In genomic region chr10:86707134-86707533, GRCm38 (mm10) we compare ENCODE assay signal across 10 mouse cellular contexts. TPM values are rescaled to one million over a fixed set of nuclear protein-coding genes. Genes with fewer than 3 reads are reported as not detected.
DNase-seq lines count a peak whose midpoint lies in the region; ATAC-seq and TF ChIP-seq lines count a peak whose summit lies in the region.
"Had no signal": no experiment of that assay in that cellular context is flagged by ENCODE, and none has a peak within 500 bp of the region (broad histone marks: within the 10 kb centered on the region; RNA-seq: fewer than 3 reads in every experiment).

No protein-coding gene starts in this region.

- H3K27ac ChIP-seq in heart, embryonic 14.5 days (replicated peaks in 1 of 2; ENCODE audit: control insufficient read depth in 1 of 2, insufficient read depth in 1 of 2, low read depth in 2 of 2, low read length in 2 of 2): peak overlapping the region in 1 of 2 experiments; percentile 97; a peak in 1 of 4 replicates
- H3K27ac ChIP-seq in liver, embryonic 13.5 days: peak overlapping the region; percentile 90; the same call in 1 of the 2 replicates
- no peak overlapping the region for H3K27ac ChIP-seq in stomach, postnatal 0 days (replicated peaks)

- peak overlapping the region; percentile 76 for H3K4me2 ChIP-seq in heart, embryonic 14.5 days (ENCODE audit: low read length)
- H3K4me2 ChIP-seq in liver, embryonic 13.5 days: peak overlapping the region; percentile 83
- H3K4me2 ChIP-seq in stomach, postnatal 0 days (replicated peaks; ENCODE audit: low read depth): peak overlapping the region; percentile 69; the same call in 1 of the 2 replicates

- peak overlapping the region; percentile 84; the same call in 1 of the 2 replicates for H3K9ac ChIP-seq in heart, embryonic 14.5 days (ENCODE audit: low read length)
- H3K9ac ChIP-seq in liver, embryonic 13.5 days: peak overlapping the region; percentile 76
- H3K9ac ChIP-seq in stomach, postnatal 0 days (ENCODE audit: low read length): no peak overlapping the region

- no peak for TF ChIP-seq CTCF in stomach, postnatal 0 days (IDR thresholded peaks at IDR 0.05; ENCODE audit: low read depth)

- ATAC-seq in heart, embryonic 14.5 days (ENCODE audit: insufficient number of reproducible peaks, insufficient read depth, low FRiP score, low read depth): no peak
- no peak for ATAC-seq in liver, embryonic 13.5 days (ENCODE audit: low read depth)
- ATAC-seq in stomach, postnatal 0 days (ENCODE audit: low FRiP score, low TSS enrichment): no peak

- peaks cover 20% of the 10 kb centered on the region for H3K36me3 ChIP-seq in heart, embryonic 14.5 days (ENCODE audit: control insufficient read depth, insufficient read depth, low read length)
- H3K36me3 ChIP-seq in liver, embryonic 13.5 days: peaks cover 20% of the 10 kb centered on the region
- H3K36me3 ChIP-seq in stomach, postnatal 0 days (ENCODE audit: control insufficient read depth, insufficient read depth, low read length): peaks cover 3% of the 10 kb centered on the region; the same call in 1 of the 2 replicates

- H3K4me1 ChIP-seq in heart, embryonic 14.5 days (ENCODE audit: control insufficient read depth in 2 of 2, insufficient read depth in 2 of 2, low read length in 2 of 2): peaks cover 4 to 30% of the 10 kb centered on the region in 2 experiments
- H3K4me1 ChIP-seq in liver, embryonic 13.5 days (replicated peaks): peaks cover 43% of the 10 kb centered on the region
- H3K4me1 ChIP-seq in stomach, postnatal 0 days (replicated peaks; ENCODE audit: control insufficient read depth, insufficient read depth): 0 out of 2 replicates have a peak, but pooled peaks cover 2% of the 10 kb centered on the region

- TF ChIP-seq EP300 in stomach, postnatal 0 days (optimal IDR thresholded peaks at IDR 0.05): no peak

- H3K27me3 ChIP-seq in heart, embryonic 14.5 days (ENCODE audit: control insufficient read depth, insufficient read depth, low read length): no peaks in the 10 kb centered on the region
- H3K27me3 ChIP-seq in liver, embryonic 13.5 days: no peaks in the 10 kb centered on the region
- no peaks in the 10 kb centered on the region for H3K27me3 ChIP-seq in stomach, postnatal 0 days (ENCODE audit: control insufficient read depth, insufficient read depth, low read length)

- no peak for DNase-seq in heart, postnatal 36 days
- DNase-seq in spleen, postnatal 36 days (ENCODE audit: low spot score in 2 of 2): peak; percentile 37 to 45
- DNase-seq in spleen, postnatal 14 days (ENCODE audit: low spot score in 2 of 2): no peak
- DNase-seq in liver, embryonic 13.5 days: no peak
- no peak for DNase-seq in stomach, postnatal 0 days (ENCODE audit: low spot score)
- no peak for DNase-seq in spleen, adult 18-20 months
- no peak for DNase-seq in left cerebral cortex, postnatal 10 days (ENCODE audit: extremely low spot score in 1 of 2, low spot score in 2 of 2)
- DNase-seq: adrenal gland, postnatal 10 days had no signal

- no peak overlapping the region for H3K4me3 ChIP-seq in heart, embryonic 14.5 days (ENCODE audit: control insufficient read depth in 1 of 2, insufficient read depth in 1 of 2, low read depth in 1 of 2, low read length in 2 of 2)
- peak overlapping the region; percentile 89; the same call in 1 of the 2 replicates for H3K4me3 ChIP-seq in liver, embryonic 13.5 days (replicated peaks)
- no peak overlapping the region for H3K4me3 ChIP-seq in stomach, postnatal 0 days (ENCODE audit: low read depth, low read length)

- intact Hi-C loops in heart, postnatal 36 days (cut with DNase I): loop anchor here (2.0 to 10.0 kb wide), 3 partner anchors 72 to 752 kb away; partner anchors contain the start of genes Fbxo7, Nt5dc3 and Rtcb
- intact Hi-C loops in left cerebral cortex, postnatal 10 days (cut with DNase I): no loop called here

- WGBS in heart, embryonic 14.5 days: 84% methylated on average over 3 of the region's 3 CpGs
- 61% methylated on average over 3 of the region's 3 CpGs for WGBS in liver, embryonic 13.5 days (ENCODE audit: insufficient replicate concordance)
- WGBS in stomach, postnatal 0 days: 83% methylated on average over 3 of the region's 3 CpGs

- H3K9me3 ChIP-seq in heart, embryonic 14.5 days (ENCODE audit: control insufficient read depth, low read length): no peaks in the 10 kb centered on the region
- H3K9me3 ChIP-seq in liver, embryonic 13.5 days (replicated peaks): no peaks in the 10 kb centered on the region
- H3K9me3 ChIP-seq in stomach, postnatal 0 days (ENCODE audit: control insufficient read depth, low read length): no peaks in the 10 kb centered on the region

RNA-seq across cellular contexts. Expression of gene Ttc41, which starts 1.5 kb away (rescaled TPM):
- polyA plus RNA-seq in heart, embryonic 14.5 days (2014; fragmentation: Nextera tagmentation; extraction: Ambion mirVana): 1.5 and 1.6 TPM in 2 replicates
- 1 to 10 TPM; 1.4 to 2.2 TPM for total RNA-seq in heart, postnatal 36 days (2021)
- 0.28 and 0.69 TPM in 2 replicates for polyA plus RNA-seq in liver, embryonic 13.5 days (2015; fragmentation: Nextera tagmentation; extraction: Ambion mirVana)
- polyA plus RNA-seq in stomach, postnatal 0 days (2015; fragmentation: Nextera tagmentation; extraction: Ambion mirVana): 0.38 and 0.47 TPM in 2 replicates
- 1 to 10 TPM; 1.6 to 1.7 TPM for total RNA-seq in left cerebral cortex, postnatal 10 days (2021)

RNA-seq across cellular contexts. Expression of gene Hsp90b1, which starts 1.8 kb away (rescaled TPM):
- 317 and 318 TPM in 2 replicates for polyA plus RNA-seq in heart, embryonic 14.5 days (2014; fragmentation: Nextera tagmentation; extraction: Ambion mirVana)
- total RNA-seq in heart, postnatal 36 days (2021): 100 to 1,000 TPM; 360 to 389 TPM
- 327 and 424 TPM in 2 replicates for polyA plus RNA-seq in liver, embryonic 13.5 days (2015; fragmentation: Nextera tagmentation; extraction: Ambion mirVana)
- 402 and 403 TPM in 2 replicates for polyA plus RNA-seq in stomach, postnatal 0 days (2015; fragmentation: Nextera tagmentation; extraction: Ambion mirVana)
- 100 to 1,000 TPM; 245 to 249 TPM for total RNA-seq in left cerebral cortex, postnatal 10 days (2021)

RNA-seq across cellular contexts. Expression of gene Gm49358, which starts 56.6 kb away (rescaled TPM):
- not detected in 2 replicates for polyA plus RNA-seq in heart, embryonic 14.5 days (2014; fragmentation: Nextera tagmentation; extraction: Ambion mirVana)
- total RNA-seq in heart, postnatal 36 days (2021): 10 to 100 TPM; 10.3 to 14.5 TPM
- not detected in 2 replicates for polyA plus RNA-seq in liver, embryonic 13.5 days (2015; fragmentation: Nextera tagmentation; extraction: Ambion mirVana)
- polyA plus RNA-seq in stomach, postnatal 0 days (2015; fragmentation: Nextera tagmentation; extraction: Ambion mirVana): not detected in 2 replicates
- 10 to 100 TPM; 20.2 to 24.7 TPM for total RNA-seq in left cerebral cortex, postnatal 10 days (2021)
- polyA plus RNA-seq: limb, embryonic 11.5 days had no signal

Comparison
In these comparisons a context has a peak if more than half of its experiments do, and no peak if none do; other contexts are left out.
1. DNase-seq: peak in spleen, postnatal 36 days (2 of 2); none in heart, postnatal 36 days (0 of 2), spleen, postnatal 14 days (0 of 2), liver, embryonic 13.5 days (single experiment), stomach, postnatal 0 days (single experiment), spleen, adult 18-20 months (0 of 2) and left cerebral cortex, postnatal 10 days (0 of 2).
2. Peak in every context shown above with its lines, with median percentiles within 50 percentile points of each other: H3K4me2 ChIP-seq.